Mouse (Mus musculus) embryo, embryonic 9.5 days (tissue): ENCODE data around the gene Idh3g.
A peak's percentile ranks its signal among the peaks of the same experiment; 100 is the strongest.

Experiments
- DNase-seq: peaks from one replicate; pipeline ENCODE4 v3.0.0-alpha.2; 2017; ENCODE audit errors: extremely low spot score

Idh3g gene

GRCm38 (mm10) chrX:73786364-73787224 is at the start of gene Idh3g, which contains the start of gene Ssr4:
Gene Idh3g, minus strand, starts transcription at chrX:73786897.
Gene Ssr4, plus strand, starts transcription at chrX:73787028.
- peak; percentile 92 for DNase-seq

- DNase-seq: no peak
These were observed 49.0 kb upstream of the Idh3g start for GRCm38 (mm10) chrX:73835731-73836130.

DNA sequence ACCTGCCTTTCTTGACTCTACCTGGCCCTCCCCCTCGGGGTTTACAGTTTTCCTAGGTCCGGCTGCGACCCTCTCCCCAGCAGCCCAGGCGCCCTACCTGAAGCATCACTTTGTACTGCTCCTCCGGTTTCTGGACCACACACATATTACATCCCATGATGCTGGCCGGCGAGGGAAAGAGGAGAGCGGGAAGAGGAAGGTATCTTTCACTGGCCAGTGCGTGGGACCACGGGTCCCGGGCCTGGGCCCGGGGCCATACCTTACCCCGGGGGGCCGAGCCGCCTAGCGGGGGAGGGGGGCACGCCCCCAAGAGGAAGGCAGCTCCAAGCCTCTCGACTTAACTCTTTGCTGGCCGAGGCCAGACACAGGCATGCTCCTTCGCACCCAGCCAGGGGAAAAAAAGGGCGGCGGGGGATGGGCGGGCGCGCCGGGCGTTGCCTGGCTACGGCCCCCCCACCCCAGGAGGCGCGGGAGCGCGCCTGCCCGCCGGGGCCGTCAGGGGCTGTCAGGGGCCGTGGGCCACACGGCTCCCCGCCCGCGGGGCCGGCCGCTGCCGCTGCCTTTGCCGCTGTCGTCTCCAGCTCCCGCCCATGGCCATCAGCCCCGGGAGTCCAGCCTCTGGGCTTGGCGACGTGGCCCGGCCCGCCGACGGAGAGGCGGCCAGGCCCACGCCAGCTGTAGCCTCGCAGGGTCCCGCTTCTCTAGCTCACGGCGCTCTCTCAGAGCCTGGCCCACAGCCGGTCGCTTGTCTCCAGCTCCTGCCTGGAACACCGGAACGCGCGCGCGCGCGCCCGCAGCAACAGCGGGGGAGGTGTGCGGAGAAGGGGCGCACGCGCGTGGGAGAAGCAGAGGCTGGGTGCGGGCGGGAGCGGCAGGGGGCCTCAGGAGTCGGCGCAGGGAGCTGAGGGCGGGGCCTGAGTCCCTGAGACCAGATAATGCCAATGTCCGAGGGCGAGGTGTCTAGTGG is 37.8 kb upstream of the Idh3g start, which contains the start of gene Pdzd4:
Gene Pdzd4, minus strand, starts transcription at position 785 of the 967 bp plus-strand sequence.
- DNase-seq: peak; percentile 49

GRCm38 (mm10) chrX:73823747-73824146 is 37.0 kb upstream of the Idh3g start:
- DNase-seq: peak; percentile 16

DNA sequence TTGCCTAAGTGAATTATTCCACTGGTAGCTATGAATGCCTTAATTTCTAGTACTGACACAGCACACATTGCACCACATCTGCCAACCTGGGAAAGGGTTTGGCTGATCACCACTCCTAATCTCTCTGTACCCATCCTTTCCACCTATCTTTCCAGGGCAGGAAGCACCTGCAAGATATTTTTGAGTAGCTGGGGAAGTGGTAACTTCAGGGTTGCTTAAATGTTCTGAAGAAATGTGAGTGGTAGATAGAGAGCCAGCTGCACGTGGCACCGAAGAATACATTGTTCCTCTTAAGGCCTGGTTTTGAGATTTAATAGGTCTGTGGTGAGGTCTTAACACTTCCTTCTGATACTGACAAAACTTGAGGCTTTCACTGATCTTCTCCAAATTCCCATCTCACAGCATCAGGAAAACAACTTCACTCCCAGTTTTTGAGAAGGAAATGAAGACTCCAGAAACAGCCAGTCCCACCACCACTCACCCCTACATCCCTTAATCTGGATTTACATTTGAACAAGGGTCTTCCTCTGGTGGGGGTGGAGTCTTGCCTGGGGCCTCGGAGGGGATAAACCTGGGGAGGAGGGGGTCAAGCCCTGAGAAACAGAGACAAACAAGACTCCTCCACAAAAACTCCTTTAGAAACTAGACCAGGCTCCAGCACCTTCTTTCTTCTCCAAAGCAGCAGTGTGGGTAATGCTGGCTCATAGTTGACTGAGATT is 30.1 kb upstream of the Idh3g start:
- DNase-seq: no peak

- peak; percentile 40 for DNase-seq
These were observed 28.4 kb upstream of the Idh3g start for GRCm38 (mm10) chrX:73815072-73815471.

- DNase-seq: no peak
These were observed 19.1 kb upstream of the Idh3g start for GRCm38 (mm10) chrX:73805814-73806213.

DNA sequence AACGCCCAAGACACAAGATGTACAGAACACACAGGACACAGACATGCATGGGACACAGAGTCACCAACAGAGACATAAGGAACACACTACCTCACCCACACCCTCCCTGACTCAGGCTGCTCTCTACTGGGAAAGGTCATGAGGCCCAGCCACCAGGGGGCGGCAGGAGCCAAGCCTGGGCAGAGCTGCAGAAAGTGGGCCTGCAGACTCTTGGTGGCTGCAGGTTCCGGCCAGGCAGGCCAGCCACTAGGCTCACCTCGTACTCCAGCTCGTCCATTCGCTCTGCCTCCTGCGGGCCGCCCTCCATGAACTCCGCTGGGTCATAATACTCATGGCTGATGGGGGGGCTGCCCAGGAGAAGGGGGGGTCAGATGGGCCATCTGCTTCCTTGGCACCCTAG is 11.8 kb upstream of the Idh3g start:
- peak; percentile 59 for DNase-seq

GRCm38 (mm10) chrX:73797511-73797910 is 10.8 kb upstream of the Idh3g start:
- no peak for DNase-seq

- no peak for DNase-seq
These were observed 6.8 kb upstream of the Idh3g start for GRCm38 (mm10) chrX:73793505-73793904.

- DNase-seq: no peak
These were observed 6.3 kb upstream of the Idh3g start for GRCm38 (mm10) chrX:73793039-73793438.

DNA sequence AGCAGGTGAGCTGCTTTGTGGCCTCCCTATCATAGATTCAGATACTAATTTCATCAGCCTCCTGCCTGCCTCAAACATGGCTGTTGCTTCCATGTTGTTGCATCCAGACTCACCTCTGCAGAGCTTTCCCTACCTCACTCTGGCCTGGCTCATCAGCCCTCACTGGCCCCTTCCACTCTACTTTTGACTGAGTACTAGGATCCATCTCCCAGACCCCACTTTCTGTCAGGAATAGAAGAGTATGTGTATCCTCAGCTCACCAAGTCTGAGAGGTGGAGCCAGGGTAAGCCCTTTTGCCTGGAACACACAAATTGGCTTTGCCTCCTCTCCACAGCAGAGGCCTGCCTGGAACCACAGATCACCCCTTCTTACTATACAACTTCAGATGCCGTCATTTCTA is 1.8 kb upstream of the Idh3g start:
- DNase-seq: no peak

DNA sequence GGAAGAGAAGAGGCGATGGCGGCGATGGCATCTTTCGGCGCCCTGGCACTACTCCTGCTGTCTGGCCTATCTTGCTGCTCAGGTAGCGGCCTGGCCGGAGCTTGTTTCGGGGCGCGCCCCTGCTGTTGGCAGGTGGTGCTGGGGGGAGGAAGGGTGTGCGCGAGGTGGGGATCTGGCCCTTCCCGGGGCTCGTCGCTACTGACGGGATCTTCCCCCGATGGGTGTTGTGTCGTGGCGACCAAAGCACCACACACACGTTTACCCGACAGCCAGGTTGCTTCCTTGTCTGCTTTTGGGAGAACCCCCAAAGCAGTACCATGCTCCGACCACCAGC is 495 bp upstream of the Idh3g start:
- no peak for DNase-seq

DNA sequence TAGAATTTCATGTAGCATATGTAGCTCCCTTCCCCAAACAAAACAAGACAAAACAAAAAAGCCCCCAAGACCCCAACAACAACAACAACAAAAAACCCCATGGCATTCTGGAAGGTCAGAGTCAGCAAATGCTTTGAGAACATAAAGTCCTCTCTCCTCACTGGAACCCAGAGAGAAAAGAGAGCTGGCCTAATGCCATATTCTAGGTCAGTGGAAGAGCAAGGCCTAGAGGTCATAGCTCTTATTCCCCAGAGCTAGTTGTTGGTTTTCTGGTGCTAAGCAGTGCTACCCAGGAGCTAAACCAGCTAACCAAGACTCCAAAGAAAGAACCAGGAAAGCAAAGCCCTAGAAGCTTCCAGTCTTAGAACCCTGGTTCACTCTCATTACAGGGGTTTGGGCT is 1.0 kb downstream of the Idh3g start:
- no peak for DNase-seq

- no peak for DNase-seq
These were observed 4.5 kb downstream of the Idh3g start for GRCm38 (mm10) chrX:73782227-73782626.

DNA sequence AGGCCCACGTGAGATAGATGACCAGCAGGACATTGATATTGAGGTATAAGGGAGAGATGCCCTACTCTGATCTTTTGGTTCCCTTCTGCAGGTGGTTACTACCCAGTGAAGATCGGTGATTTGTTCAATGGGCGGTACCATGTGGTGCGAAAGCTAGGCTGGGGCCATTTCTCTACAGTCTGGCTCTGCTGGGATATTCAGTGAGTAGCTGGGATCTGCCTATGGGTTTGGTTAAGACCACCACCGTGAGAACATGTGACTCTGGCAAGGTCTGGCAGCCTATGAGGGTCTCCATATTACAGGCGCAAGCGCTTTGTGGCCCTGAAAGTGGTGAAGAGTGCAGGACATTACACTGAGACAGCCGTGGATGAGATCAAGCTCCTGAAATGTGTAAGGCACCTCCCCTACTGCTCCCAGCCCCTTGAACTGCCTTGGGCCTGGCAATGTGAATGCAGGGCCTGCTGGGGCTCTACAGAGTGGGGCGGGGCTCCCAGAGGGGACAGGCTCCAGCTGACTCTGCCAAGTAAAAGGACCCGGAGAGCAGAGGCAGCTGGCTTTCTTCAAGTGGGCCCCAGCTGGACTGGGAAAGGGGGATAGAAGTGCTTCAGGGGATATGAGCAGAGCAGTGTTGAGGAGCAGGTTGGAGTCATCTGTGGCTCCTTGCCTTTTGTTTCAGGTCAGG is 11.8 kb downstream of the Idh3g start:
- DNase-seq: no peak

GRCm38 (mm10) chrX:73774168-73774760 is 12.4 kb downstream of the Idh3g start, which contains the start of gene Srpk3:
Gene Srpk3, plus strand, starts transcription at chrX:73774405.
- no peak for DNase-seq

DNA sequence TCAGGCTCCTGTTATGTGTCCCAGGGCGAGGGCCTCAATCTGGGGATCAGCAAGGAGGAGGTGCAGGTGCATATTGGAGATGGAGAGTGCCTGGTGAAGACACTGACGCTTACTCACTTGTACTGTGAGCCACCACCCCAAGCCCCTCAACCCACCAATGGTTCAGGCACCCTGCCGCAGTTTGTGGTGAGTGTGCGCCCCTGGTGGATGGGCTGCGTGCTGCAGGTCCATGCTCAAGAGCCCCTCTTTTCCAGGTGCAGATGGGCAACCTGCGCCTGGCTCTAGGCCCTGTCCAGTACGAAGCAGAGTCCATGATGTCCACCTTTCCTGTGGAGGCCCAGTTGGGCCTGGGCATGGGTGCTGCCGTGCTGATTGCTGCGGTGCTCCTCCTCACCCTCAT is 19.4 kb downstream of the Idh3g start:
- DNase-seq: no peak

DNA sequence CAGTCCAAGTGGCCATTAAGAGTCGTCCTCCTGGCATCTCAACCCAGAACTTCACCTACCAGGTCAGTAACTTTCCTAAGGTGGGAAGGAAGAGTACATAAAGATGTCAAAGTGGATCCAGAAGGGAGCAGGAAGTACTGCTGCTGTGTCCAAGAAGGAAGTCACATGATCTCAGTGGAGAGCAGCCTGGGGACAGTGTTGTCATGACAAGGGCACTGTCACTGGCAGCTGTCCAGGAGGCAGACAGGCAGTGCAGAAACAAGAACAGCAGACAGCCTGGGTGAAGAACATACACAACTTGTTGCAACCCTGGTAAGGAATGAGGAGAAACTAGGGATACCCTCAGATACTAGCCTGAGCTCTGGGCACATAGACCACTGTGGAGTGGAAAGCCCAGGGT is 21.4 kb downstream of the Idh3g start:
- DNase-seq: no peak

DNA sequence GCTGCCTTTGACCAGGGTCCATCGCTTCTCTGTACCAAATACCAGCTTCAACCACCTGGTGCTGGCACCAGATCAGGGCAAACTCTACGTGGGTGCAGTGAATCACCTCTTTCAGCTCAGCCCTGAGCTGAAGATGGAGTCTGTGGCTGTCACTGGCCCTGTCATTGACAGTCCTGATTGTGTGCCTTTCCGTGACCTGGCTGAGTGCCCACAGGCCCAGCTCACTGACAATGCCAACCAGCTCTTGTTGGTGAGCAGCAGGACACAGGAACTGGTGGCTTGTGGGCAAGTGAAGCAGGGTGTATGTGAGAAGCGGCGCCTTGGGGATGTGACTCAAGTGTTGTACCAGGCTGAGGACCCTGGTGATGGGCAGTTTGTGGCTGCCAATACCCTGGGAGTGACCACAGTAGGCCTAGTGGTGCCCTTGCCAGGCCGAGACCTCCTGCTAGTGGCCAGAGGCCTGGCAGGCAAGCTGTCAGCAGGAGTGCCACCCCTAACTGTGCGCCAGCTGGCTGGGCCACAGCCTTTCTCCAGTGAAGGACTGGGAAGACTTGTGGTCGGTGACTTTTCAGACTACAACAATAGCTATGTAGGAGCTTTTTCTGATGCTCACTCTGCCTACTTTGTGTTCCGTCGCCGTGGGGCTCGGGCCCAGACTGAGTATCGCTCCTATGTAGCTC is 27.9 kb downstream of the Idh3g start:
- DNase-seq: no peak
